Mouse (Mus musculus): ENCODE measurements at regions not wholly inside any gene's neighbourhood (a gene's known extent, or its start where the extent isn't known, plus 50 kb on each side); places are given as distances from the start of the nearest gene placed in this dataset.

- Histone ChIP-seq H3K4me2 (ENCODE audit: low read depth, low read length) (no peak overlapping the region), H3K27me3 (ENCODE audit: insufficient read depth, low read length) (no peaks in the 10 kb centered on the region), H3K4me1 (ENCODE audit: insufficient read depth) (no peaks in the 10 kb centered on the region), H3K9ac (replicated peaks) (no peak overlapping the region), H3K27ac (ENCODE audit: low read depth) (no peak overlapping the region), H3K36me3 (replicated peaks; ENCODE audit: insufficient read depth, low read length) (no peaks in the 10 kb centered on the region), H3K4me3 (ENCODE audit: low read depth, low read length) (no peak overlapping the region), H3K9me3 (ENCODE audit: low read length) (no peaks in the 10 kb centered on the region)
- no peak for ATAC-seq
- no peak for DNase-seq
- TF ChIP-seq EP300 (IDR thresholded peaks at IDR 0.05; ENCODE audit: low read depth) (no peak), CTCF (IDR thresholded peaks at IDR 0.05; ENCODE audit: low read depth) (no peak)
These were observed 559.9 kb downstream of the Epha4 start for GRCm38 (mm10) chr1:76955031-76955430.

DNA sequence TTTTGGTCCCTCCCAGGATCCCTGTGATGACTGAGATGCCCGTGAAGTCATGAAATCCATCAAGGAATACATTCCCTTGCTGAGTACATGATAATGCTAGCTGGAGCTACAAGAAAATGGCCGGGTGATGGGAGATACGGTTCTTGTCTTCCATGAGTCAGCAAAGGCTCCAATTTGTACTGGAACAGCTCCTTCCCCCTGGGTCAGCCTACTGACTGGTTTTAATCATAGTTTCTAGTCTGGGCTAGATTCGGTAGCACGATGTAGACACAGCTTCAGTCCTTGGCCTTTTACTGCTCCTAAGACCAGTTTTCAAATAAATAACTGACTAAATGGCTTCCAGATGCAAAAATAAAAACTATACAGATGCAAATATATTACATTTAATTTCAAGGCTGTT, 557.5 kb downstream of the Epha4 start:
- no peaks in the 10 kb centered on the region for H3K4me1 ChIP-seq (ENCODE audit: insufficient read depth)
- WGBS (ENCODE audit: insufficient replicate concordance), result 74% methylated on average over 5 of the region's 5 CpGs
- no peak overlapping the region for H3K27ac ChIP-seq (ENCODE audit: low read depth)
- no peak for TF ChIP-seq CTCF (IDR thresholded peaks at IDR 0.05; ENCODE audit: low read depth)
- TF ChIP-seq EP300 (IDR thresholded peaks at IDR 0.05; ENCODE audit: low read depth), result no peak
- no peaks in the 10 kb centered on the region for H3K9me3 ChIP-seq (ENCODE audit: low read length)
- no peak overlapping the region for H3K4me3 ChIP-seq (ENCODE audit: low read depth, low read length)
- H3K4me2 ChIP-seq (ENCODE audit: low read depth, low read length), result no peak overlapping the region
- no peaks in the 10 kb centered on the region for H3K27me3 ChIP-seq (ENCODE audit: insufficient read depth, low read length)
- H3K36me3 ChIP-seq (replicated peaks; ENCODE audit: insufficient read depth, low read length), result no peaks in the 10 kb centered on the region
- H3K9ac ChIP-seq (replicated peaks), result no peak overlapping the region
- no peak for ATAC-seq
- no peak for DNase-seq

- ATAC-seq (no peak), DNase-seq (no peak)
- Histone ChIP-seq H3K4me3 (ENCODE audit: low read depth, low read length) (no peak overlapping the region), H3K27me3 (ENCODE audit: insufficient read depth, low read length) (no peaks in the 10 kb centered on the region), H3K27ac (ENCODE audit: low read depth) (no peak overlapping the region), H3K36me3 (replicated peaks; ENCODE audit: insufficient read depth, low read length) (no peaks in the 10 kb centered on the region), H3K9ac (replicated peaks) (no peak overlapping the region), H3K4me1 (ENCODE audit: insufficient read depth) (no peaks in the 10 kb centered on the region), H3K9me3 (ENCODE audit: low read length) (no peaks in the 10 kb centered on the region), H3K4me2 (ENCODE audit: low read depth, low read length) (no peak overlapping the region)
- WGBS (ENCODE audit: insufficient replicate concordance), result 50% methylated on average over 4 of the region's 4 CpGs
- no peak for TF ChIP-seq CTCF (IDR thresholded peaks at IDR 0.05; ENCODE audit: low read depth)
- no peak for TF ChIP-seq EP300 (IDR thresholded peaks at IDR 0.05; ENCODE audit: low read depth)
These were observed 556.2 kb downstream of the Epha4 start for GRCm38 (mm10) chr1:76958706-76959105.

- WGBS (ENCODE audit: insufficient replicate concordance), result 74% methylated on average over 4 of the region's 4 CpGs
- H3K4me1 ChIP-seq (ENCODE audit: insufficient read depth), result no peaks in the 10 kb centered on the region
- no peak overlapping the region for H3K4me2 ChIP-seq (ENCODE audit: low read depth, low read length)
- no peaks in the 10 kb centered on the region for H3K36me3 ChIP-seq (replicated peaks; ENCODE audit: insufficient read depth, low read length)
- H3K27ac ChIP-seq (ENCODE audit: low read depth), result no peak overlapping the region
- H3K27me3 ChIP-seq (ENCODE audit: insufficient read depth, low read length), result no peaks in the 10 kb centered on the region
- H3K9ac ChIP-seq (replicated peaks), result no peak overlapping the region
- no peak overlapping the region for H3K4me3 ChIP-seq (ENCODE audit: low read depth, low read length)
- ATAC-seq (no peak), DNase-seq (no peak)
- TF ChIP-seq CTCF (IDR thresholded peaks at IDR 0.05; ENCODE audit: low read depth) (no peak), EP300 (IDR thresholded peaks at IDR 0.05; ENCODE audit: low read depth) (no peak)
- no peaks in the 10 kb centered on the region for H3K9me3 ChIP-seq (ENCODE audit: low read length)
These were observed 542.4 kb downstream of the Epha4 start for GRCm38 (mm10) chr1:76972454-76972853.

GRCm38 (mm10) chr1:76975077-76975945, 539.6 kb downstream of the Epha4 start:
- no peak for DNase-seq

DNA sequence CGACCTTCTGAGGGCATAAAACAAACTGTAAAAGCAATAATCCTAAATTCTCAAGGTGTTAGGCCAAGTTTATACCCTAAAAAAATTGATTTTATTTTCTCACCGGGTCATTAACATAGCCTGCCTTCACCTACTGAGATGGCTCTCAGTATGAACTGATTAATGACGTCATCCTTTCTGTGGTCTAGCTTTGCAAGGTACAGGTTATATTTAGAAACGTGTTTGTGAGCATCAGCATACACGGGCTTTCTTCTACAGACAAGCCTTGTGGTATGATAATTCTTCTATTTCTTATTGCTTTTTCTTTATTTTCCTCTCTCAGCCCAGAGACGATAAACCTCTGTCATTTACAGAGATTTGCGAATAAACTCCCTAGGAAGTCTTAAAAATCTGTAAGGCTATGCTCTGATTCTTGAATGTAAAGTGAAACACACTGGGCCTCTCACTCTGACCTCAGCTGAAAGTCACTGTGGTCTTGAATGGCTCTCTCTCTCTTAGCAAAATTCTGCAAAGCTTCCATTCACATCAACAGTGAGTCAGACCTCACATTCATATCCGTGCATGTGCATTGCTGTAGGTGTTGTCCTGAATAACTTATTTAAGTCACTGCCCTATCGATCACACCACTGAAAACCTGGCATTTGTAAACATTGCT, 534.3 kb downstream of the Epha4 start:
- Histone ChIP-seq H3K27ac (ENCODE audit: low read depth) (no peak overlapping the region), H3K27me3 (ENCODE audit: insufficient read depth, low read length) (no peaks in the 10 kb centered on the region), H3K9ac (replicated peaks) (no peak overlapping the region), H3K4me3 (ENCODE audit: low read depth, low read length) (no peak overlapping the region), H3K4me2 (ENCODE audit: low read depth, low read length) (no peak overlapping the region), H3K9me3 (ENCODE audit: low read length) (no peaks in the 10 kb centered on the region), H3K36me3 (replicated peaks; ENCODE audit: insufficient read depth, low read length) (no peaks in the 10 kb centered on the region), H3K4me1 (ENCODE audit: insufficient read depth) (no peaks in the 10 kb centered on the region)
- 65% methylated on average over 9 of the region's 9 CpGs for WGBS (ENCODE audit: insufficient replicate concordance)
- TF ChIP-seq CTCF (IDR thresholded peaks at IDR 0.05; ENCODE audit: low read depth) (no peak), EP300 (IDR thresholded peaks at IDR 0.05; ENCODE audit: low read depth) (no peak)
- no peak for DNase-seq
- no peak for ATAC-seq

More at GRCm38 (mm10) chr1:76975077-76975945, 539.6 kb downstream of the Epha4 start:
- H3K36me3 ChIP-seq (replicated peaks; ENCODE audit: insufficient read depth, low read length), result no peaks in the 10 kb centered on the region
- H3K27ac ChIP-seq (ENCODE audit: low read depth), result no peak overlapping the region
- H3K4me3 ChIP-seq (ENCODE audit: low read depth, low read length), result no peak overlapping the region
- H3K27me3 ChIP-seq (ENCODE audit: insufficient read depth, low read length), result no peaks in the 10 kb centered on the region
- 72% methylated on average over 12 of the region's 12 CpGs for WGBS (ENCODE audit: insufficient replicate concordance)
- H3K4me2 ChIP-seq (ENCODE audit: low read depth, low read length), result no peak overlapping the region
- H3K9me3 ChIP-seq (ENCODE audit: low read length), result no peaks in the 10 kb centered on the region
- H3K9ac ChIP-seq (replicated peaks), result no peak overlapping the region
- ATAC-seq, result no peak
- H3K4me1 ChIP-seq (ENCODE audit: insufficient read depth), result no peaks in the 10 kb centered on the region
- no peak for TF ChIP-seq EP300 (IDR thresholded peaks at IDR 0.05; ENCODE audit: low read depth)
- no peak for TF ChIP-seq CTCF (IDR thresholded peaks at IDR 0.05; ENCODE audit: low read depth)

Data from liver, postnatal 0 days (tissue).